Mouse (Mus musculus) thymus, postnatal 0 days (tissue): ENCODE data around the gene Wdfy3. TPM values are rescaled to one million over a fixed set of nuclear protein-coding genes. Genes with fewer than 3 reads are reported as not detected.

Experiments
- DNase-seq: peaks from one replicate; pipeline ENCODE4 v3.0.0-alpha.2; 2015; ENCODE audit warnings: low spot score
- polyA plus RNA-seq: library from polyadenylated mRNA; unstranded; fragments of >200 nt; fragmentation: Nextera tagmentation; extraction: Ambion mirVana; gene quantifications from 2 replicates; pipeline ENCODE4 v1.2.1, GENCODE M21; 2015

The Wdfy3 gene
- polyA plus RNA-seq, 1 experiment from 2014 or later, result 2.0 TPM

DNA sequence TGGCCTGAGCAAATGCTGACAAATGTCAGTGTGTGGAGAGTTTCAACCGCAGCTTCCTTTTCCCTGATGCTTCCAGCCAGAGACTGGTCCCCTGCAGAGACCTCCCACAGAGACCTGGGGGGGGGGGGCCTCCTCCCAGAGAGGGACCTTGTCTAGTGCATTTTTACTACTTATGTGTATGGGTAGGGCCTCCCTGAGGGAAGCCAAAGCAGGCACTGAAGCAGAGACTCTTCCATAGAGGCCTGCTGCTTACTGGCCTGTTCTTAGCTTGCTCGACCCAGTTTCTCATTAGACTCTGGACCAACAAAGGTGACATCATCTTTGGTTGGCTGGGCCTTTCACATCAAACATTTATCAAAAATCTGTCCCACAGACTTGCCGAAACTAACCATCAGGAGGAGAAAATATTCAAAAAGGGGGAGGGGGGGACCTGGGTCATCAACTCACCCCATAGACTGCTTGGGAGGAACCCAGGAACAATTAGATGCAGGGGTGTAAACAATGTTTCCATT, 14.5 kb downstream of the Wdfy3 start:
- DNase-seq, result no peak

DNA sequence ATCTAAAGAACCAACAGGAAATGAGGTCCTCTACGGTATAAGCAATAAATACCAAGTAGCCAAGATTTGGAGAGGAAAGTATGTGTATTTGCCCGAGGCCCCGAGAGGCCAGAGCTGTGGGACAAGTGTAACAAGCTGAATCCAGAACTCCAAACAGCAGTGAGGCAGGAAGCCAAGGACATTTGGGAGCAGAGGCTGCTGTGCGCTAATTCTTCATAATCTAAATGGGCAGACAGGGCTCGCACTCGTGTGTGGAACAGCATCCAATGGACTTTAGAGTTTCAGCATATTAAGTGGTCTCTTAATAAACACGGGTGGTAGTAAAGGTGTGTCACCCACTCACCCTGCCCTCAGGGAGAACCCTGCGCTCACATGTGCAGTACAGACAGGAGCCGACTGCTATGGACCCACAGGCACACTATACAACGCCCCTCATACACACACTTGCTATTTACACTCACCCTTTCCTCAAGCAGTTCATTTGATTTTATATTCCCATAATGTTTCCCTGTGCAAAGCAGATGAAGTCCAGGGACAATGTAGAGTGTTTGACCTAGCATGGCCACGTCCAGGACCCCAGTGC, 15.1 kb downstream of the Wdfy3 start:
- no peak for DNase-seq

- no peak for DNase-seq
These were observed 16.8 kb downstream of the Wdfy3 start for GRCm38 (mm10) chr5:102052906-102053305.

GRCm38 (mm10) chr5:102052465-102052864, 17.3 kb downstream of the Wdfy3 start:
- DNase-seq, result no peak

GRCm38 (mm10) chr5:102050677-102051076, 19.0 kb downstream of the Wdfy3 start:
- DNase-seq, result no peak

GRCm38 (mm10) chr5:102048416-102048815, 21.3 kb downstream of the Wdfy3 start:
- DNase-seq, result no peak

DNA sequence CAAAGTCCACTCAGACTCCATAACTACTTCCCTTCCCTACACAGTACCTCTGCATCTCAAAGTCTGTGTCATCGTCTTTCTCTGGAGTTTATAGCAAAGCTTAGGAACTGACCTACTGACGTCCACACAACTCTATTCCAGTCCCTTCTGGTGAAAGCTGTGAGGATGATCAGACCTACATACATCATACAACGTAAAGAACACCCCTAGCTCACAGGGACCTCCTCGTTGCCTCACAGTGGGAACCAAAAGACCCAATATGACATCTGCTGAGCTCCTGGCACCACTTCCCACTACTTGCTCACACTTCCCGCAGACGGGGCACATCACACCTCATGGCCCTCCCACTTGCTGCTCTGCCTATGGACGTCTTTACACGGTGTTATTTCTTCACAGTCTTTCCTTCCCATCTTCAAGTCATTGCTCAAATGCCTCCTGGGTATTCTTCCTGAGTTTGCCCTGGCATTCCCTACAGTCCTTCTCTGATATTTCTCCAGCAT, 23.1 kb downstream of the Wdfy3 start:
- no peak for DNase-seq

DNA sequence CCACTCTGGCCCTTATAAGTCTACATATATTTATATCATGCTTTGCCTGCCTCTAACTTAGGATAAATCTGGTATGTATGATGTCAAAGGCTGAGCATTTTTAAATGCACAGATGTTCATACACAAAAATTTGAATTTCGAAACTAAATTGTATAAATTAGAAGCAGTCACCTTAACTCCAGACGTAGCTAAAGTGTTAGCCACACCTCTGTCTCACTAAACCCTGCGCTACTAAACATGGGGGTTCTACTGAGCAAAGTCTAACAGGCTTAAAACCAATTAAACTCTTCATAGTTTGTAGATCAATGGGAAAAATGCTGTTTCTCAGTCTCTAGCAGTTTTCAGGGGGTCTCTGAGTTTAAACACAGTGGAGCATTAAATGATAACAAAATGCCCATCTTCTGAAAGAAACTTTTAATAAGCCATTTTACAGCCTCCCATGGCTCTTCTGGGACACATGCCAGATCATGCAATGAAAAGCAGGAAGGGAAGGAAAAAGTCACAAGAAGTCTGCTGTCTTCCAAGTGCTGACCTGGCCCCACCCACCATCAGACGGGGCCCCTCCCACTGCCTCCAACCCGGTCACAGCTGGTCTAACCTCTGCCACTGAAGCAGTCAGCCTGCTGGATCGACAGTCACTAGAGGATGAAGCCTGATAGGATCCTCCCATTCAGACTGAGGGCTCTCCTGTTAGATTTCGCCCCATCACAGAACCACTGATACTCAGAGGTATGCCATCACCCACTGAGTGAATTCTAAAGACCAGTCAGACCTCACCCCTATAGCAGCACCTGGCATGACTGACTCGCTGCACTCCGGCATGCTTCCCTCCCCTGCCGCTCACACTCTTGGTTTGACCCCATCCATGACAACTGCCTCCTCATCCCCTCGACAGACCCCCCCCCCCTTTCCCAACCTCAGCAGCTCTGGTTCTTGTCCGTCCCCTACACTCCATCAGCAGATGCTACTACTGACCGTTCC, 23.8 kb downstream of the Wdfy3 start:
- no peak for DNase-seq

GRCm38 (mm10) chr5:102045177-102045576, 24.5 kb downstream of the Wdfy3 start:
- no peak for DNase-seq

DNA sequence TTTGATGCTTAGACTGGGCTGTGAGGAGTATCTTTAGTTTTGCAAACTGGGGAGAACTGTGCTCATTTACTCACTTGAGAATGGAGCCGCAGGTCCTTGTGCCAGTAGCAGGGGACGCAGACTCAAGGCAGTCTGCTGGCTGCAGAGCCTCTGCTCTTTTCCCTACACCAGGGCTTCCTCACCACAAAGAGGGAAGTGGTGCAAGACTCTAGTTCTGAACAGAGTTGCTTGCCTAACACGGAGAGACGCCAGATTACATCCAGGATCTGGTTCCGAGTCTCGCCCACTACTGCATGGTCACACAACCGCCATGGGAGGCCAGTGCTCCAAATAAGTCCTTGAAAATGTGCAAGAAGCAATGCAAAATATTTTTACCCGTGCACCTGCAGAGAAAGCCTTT, 36.4 kb downstream of the Wdfy3 start:
- DNase-seq, result no peak

DNA sequence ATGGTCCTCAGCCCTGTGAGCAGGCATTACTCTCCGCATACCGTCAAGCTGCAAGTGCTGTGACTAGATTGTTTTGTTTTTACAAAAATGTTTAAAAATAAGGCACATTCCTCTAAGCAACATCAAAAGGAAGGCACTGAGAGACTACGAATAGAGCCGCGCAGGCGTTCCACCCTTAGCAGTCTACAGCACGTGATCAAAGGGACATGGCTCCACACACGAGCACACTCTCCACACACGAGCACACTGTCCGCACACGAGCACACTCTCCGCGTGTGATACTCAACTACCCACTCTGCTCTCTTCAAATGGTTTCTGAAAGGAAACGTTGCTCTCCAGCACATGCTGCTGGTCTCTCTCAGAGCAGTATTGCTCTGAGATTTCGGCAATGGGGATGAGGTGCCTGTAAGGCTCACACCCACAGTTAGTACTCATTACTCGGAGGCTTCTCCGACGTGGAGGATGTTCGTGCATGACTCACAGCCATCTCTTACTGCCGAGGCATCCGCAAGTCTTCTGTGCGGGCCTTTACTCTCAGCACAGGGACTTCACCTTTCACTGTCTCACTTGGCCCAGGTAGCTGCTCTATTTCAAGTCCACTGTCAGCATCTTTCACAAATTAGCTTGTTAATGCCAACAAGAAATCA, 37.0 kb downstream of the Wdfy3 start:
- DNase-seq, result no peak

DNA sequence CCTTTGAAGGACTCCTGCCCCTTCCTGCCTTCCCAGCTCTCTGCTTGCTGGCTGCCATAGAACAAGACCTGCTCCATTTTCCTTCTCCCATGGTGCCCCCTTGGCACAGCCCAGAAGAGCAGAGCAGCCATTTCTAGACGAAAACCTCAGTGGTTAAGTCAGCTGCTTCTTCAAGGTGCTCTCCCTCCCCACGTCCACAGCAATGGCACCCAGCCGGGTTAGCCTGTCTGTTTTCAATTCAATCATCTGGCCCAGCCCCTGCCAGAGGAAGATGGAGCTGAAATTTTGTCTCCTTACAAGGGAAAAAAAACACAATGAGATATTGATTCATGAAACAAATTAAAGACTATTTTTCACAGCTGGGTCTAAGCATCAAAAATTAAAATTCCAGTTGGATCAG, 37.5 kb downstream of the Wdfy3 start:
- DNase-seq, result no peak

- DNase-seq, result no peak
These were observed 46.3 kb downstream of the Wdfy3 start for GRCm38 (mm10) chr5:102023376-102023775.

- DNase-seq, result no peak
These were observed 47.5 kb downstream of the Wdfy3 start for GRCm38 (mm10) chr5:102022018-102022898.

DNA sequence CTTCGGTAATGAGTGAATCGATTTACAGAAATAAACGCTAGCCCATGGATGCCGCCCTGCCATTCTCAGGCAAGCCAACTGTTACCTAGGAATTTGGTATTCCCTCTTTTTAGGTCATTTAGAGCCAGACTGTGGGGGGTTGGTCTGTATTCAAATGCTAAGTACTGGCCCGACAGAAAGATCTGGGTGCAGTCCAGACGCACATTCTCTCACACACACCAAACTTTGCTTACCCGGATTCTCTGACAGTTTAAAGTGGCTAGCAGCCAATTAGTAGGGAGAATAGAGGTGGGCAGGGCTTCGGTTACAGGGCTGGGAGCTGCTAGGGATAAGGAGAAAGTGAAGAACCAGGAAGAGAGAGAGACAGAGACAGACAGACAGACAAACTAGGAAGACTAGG, 55.5 kb downstream of the Wdfy3 start:
- DNase-seq, result no peak

- DNase-seq, result no peak
These were observed 55.9 kb downstream of the Wdfy3 start for GRCm38 (mm10) chr5:102013781-102014180.

DNA sequence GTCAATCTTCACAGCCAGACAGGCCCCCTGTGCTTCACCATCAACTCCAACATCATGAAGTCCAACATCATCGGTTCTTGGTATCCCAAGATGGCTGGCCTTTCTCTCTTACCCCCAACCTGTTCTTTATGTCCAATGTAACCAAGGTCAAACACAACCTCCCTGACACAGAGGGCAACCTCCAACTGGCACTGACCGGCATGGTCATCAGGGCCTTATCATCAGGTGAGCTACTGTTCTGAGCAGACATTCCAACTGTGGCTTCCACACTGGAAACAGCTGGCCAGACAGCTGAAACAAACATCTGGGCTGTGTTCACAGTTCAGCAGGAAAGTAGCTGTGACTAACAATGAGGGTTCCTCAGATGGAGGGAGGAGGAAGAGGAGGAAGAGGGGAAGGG, 58.8 kb downstream of the Wdfy3 start:
- DNase-seq, result no peak

DNA sequence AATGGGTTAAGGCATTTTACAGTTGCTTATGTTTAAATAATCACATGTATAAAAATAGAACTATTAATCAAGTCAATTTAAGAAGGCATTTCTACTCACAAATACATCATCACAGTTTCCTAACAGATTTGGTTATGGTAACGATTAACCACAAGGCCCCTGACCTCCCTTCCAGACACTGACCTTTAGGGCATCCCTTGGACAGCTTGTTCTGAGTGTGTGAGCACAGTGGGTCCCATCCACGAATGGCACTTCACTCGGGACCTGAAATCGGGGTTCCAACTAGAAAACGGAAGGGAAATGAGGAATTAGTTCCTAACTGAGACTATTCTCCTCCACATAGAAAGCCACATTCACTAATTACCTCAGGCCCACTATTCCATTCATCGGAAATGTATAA, 60.1 kb downstream of the Wdfy3 start:
- DNase-seq, result no peak

DNA sequence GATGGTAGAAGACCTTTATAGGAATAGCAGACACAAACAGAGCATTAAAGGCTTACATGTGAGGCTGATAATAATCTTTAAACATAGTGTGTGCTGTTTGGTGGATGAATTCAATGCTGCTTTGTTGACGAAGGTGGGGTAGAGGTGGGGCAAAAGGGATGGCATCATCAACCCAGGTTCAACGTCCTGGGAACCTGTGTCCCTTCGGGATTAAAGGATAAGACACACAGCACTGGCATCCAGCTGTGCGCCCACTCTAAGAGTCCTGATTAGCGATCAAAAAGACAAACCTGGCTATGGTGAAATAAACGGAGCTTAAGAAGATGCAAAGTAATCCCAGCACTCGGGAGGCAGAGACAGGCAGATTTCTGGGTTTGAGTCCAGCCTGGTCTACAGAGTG, 61.0 kb downstream of the Wdfy3 start:
- no peak for DNase-seq

DNA sequence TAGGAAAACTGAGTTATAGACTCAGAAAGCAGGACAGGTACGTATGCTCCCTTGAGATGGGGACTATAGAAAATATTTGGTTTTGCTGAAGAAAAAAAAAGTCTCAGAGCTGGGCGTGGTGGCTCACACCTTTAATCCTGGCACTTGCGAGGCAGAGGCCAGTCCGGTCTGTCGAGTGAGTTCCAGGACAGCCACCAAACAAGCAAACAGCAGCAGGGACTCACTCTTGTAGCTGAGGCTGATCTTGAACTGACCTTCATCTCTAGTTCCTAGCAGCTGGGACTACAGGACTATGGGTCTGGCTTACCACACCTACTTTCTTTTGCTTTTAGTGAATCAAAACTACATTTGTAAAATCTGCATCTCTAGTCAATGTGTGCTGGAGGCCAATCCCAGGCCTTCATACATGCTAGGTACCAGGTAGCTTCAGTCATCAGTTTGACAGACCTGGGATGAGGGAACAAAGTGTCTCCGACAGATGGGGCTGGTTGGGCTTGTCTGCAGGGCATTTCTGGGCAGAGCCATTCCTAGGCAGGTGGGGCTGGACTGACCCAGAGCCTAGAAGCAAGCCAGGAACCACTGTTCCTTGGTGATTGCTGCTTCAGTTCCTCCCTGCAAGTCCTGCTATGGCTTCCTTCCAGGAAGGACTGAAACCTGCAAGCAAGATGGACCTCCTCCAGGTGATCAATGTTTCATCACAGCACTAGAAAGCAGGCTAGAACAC, 63.3 kb downstream of the Wdfy3 start:
- DNase-seq, result no peak
